In the genomic region with DNA sequence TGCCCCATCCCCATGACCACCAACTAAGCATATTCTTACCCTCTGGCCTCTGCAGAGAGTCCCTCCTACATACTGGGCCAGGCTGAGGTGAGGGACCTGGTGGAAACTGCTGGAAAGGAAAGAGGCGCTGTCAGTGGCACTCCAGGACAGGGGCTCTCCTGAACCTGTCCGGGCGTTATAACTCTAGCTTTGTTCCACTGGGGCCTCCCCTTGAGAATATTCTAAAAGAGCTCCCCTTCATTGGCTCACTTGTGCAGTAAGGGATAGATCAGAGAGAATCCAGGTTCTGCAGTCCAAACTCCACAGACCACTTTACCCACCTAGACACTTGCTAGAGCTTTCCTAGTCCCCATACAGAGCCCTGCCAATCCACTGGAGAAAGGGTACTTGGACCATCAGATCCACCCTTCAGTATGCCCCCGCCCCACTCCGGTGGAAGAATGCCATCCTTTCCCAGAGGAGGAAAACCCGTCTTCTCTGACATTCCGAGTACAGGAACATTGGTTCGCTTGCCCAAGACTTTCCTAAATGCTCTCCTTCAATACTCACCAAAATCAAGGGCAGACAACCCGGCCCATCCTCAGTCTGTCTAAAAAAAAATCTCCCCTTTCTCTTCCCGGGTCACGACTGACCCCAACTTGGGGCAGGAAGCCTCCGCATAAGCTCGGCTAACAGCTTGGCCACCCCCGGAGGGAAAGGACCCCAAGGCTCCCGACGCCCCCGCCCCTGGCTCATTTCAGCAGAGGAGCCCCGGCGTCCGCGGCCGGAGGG, we compare ENCODE assay signal across 8 mouse cellular contexts. TPM values are rescaled to one million over a fixed set of nuclear protein-coding genes. Genes with fewer than 3 reads are reported as not detected.
DNase-seq lines count a peak whose midpoint lies in the region; ATAC-seq and TF ChIP-seq lines count a peak whose summit lies in the region.

No protein-coding gene starts in this region.

- TF ChIP-seq CTCF in Patski (IDR thresholded peaks at IDR 0.05): no peak

- peak overlapping the region; percentile 34 to 40; a peak in 2 of 4 replicates for H3K27ac ChIP-seq in heart, embryonic 14.5 days (replicated peaks in 1 of 2; ENCODE audit: control insufficient read depth in 1 of 2, insufficient read depth in 1 of 2, low read depth in 2 of 2, low read length in 2 of 2)
- peak overlapping the region; percentile 75 for H3K27ac ChIP-seq in midbrain, embryonic 10.5 days (replicated peaks)

- H3K9ac ChIP-seq in heart, embryonic 14.5 days (ENCODE audit: low read length): peak overlapping the region; percentile 67

- ATAC-seq in Patski: peak; percentile 1
- no peak for ATAC-seq in heart, embryonic 14.5 days (ENCODE audit: insufficient number of reproducible peaks, insufficient read depth, low FRiP score, low read depth)

- no peaks in the 10 kb centered on the region for H3K36me3 ChIP-seq in heart, embryonic 14.5 days (ENCODE audit: control insufficient read depth, insufficient read depth, low read length)
- H3K36me3 ChIP-seq in midbrain, embryonic 10.5 days: no peaks in the 10 kb centered on the region

- CTCF ChIA-PET in Patski (lab: Charles Lee): no interaction called here

- in situ Hi-C loops in Patski (cut with MboI; ENCODE audit: low pct_unique_long_range_greater_than_20kb): no loop called here

- H3K4me3 ChIP-seq in heart, embryonic 14.5 days (ENCODE audit: control insufficient read depth in 1 of 2, insufficient read depth in 1 of 2, low read depth in 1 of 2, low read length in 2 of 2): peak overlapping the region; percentile 50 to 51
- H3K4me3 ChIP-seq in midbrain, embryonic 10.5 days: peak overlapping the region; percentile 66

- peak; percentile 24 to 50 for DNase-seq in left cerebral cortex, adult 18-20 months (ENCODE audit: low spot score in 2 of 2)
- no peak for DNase-seq in left cerebral cortex, postnatal 4 days
- no peak for DNase-seq in Patski (ENCODE audit: low read depth, low spot score)
- no peak for DNase-seq in midbrain, embryonic 10.5 days (ENCODE audit: low spot score)
- DNase-seq in spleen, postnatal 36 days (ENCODE audit: low spot score in 2 of 2): no peak
- no peak for DNase-seq in frontal cortex, postnatal 14 days (ENCODE audit: low spot score in 2 of 2)
- no peak for DNase-seq in yolk sac, embryonic 10.5 days (ENCODE audit: low spot score)

- 9% methylated on average over 22 of the region's 22 CpGs for WGBS in heart, embryonic 14.5 days
- WGBS in midbrain, embryonic 10.5 days: 9% methylated on average over 22 of the region's 22 CpGs

- H3K4me2 ChIP-seq in heart, embryonic 14.5 days (ENCODE audit: low read length): peak overlapping the region; percentile 81

- no peaks in the 10 kb centered on the region for H3K9me3 ChIP-seq in heart, embryonic 14.5 days (ENCODE audit: control insufficient read depth, low read length)
- H3K9me3 ChIP-seq in midbrain, embryonic 10.5 days (replicated peaks): no peaks in the 10 kb centered on the region

- intact Hi-C loops in left cerebral cortex, postnatal 4 days (cut with DNase I): no loop called here

- H3K27me3 ChIP-seq in Patski: no peaks in the 10 kb centered on the region
- peaks cover 51% of the 10 kb centered on the region for H3K27me3 ChIP-seq in heart, embryonic 14.5 days (ENCODE audit: control insufficient read depth, insufficient read depth, low read length)
- peaks cover 82% of the 10 kb centered on the region for H3K27me3 ChIP-seq in midbrain, embryonic 10.5 days (ENCODE audit: low read depth, poor library complexity, severe bottlenecking)

- peaks cover 0 to 12% of the 10 kb centered on the region in 2 experiments; a peak in 2 of 4 replicates for H3K4me1 ChIP-seq in heart, embryonic 14.5 days (ENCODE audit: control insufficient read depth in 2 of 2, insufficient read depth in 2 of 2, low read length in 2 of 2)
- peaks cover 42% of the 10 kb centered on the region for H3K4me1 ChIP-seq in midbrain, embryonic 10.5 days

- POLR2A ChIA-PET in Patski (lab: Charles Lee): interaction anchor here (0.5 to 2.0 kb wide), 2 partner anchors 9 to 47 kb away, joined by 5 to 6 read pairs; no protein-coding TSS in a partner anchor

RNA-seq across cellular contexts. Expression of a gene that starts 0.7 kb away (rescaled TPM):
- total RNA-seq in left cerebral cortex, adult 18-20 months (2021): 10 to 100 TPM; 12.8 to 15.7 TPM
- 10 to 100 TPM; 15.9 to 16.9 TPM for total RNA-seq in left cerebral cortex, postnatal 4 days (2021)
- polyA plus RNA-seq in Patski (2021): 32.0 TPM
- polyA plus RNA-seq in heart, embryonic 14.5 days (2014; fragmentation: Nextera tagmentation; extraction: Ambion mirVana): 6.7 and 7.6 TPM in 2 replicates
- polyA plus RNA-seq in midbrain, embryonic 10.5 days (2016; fragmentation: Nextera tagmentation; extraction: Ambion mirVana): 14.3 and 16.2 TPM in 2 replicates

RNA-seq across cellular contexts. Expression of a gene that starts 13.7 kb away (rescaled TPM):
- total RNA-seq in left cerebral cortex, adult 18-20 months (2021): not detected
- not detected for total RNA-seq in left cerebral cortex, postnatal 4 days (2021)
- polyA plus RNA-seq in Patski (2021): 0.03 TPM
- polyA plus RNA-seq in heart, embryonic 14.5 days (2014; fragmentation: Nextera tagmentation; extraction: Ambion mirVana): 0.15 TPM in 1 of 2 replicates, not detected in the other
- 0.35 and 0.41 TPM in 2 replicates for polyA plus RNA-seq in midbrain, embryonic 10.5 days (2016; fragmentation: Nextera tagmentation; extraction: Ambion mirVana)

RNA-seq across cellular contexts. Expression of a gene that starts 22.6 kb away (rescaled TPM):
- total RNA-seq in left cerebral cortex, adult 18-20 months (2021): 10 to 100 TPM; 42.8 to 44.5 TPM
- total RNA-seq in left cerebral cortex, postnatal 4 days (2021): 10 to 100 TPM; 31.4 to 33.7 TPM
- 47.4 TPM for polyA plus RNA-seq in Patski (2021)
- 39.2 and 41.3 TPM in 2 replicates for polyA plus RNA-seq in heart, embryonic 14.5 days (2014; fragmentation: Nextera tagmentation; extraction: Ambion mirVana)
- 59.2 and 63.2 TPM in 2 replicates for polyA plus RNA-seq in midbrain, embryonic 10.5 days (2016; fragmentation: Nextera tagmentation; extraction: Ambion mirVana)

RNA-seq across cellular contexts. Expression of a gene that starts 24.9 kb away (rescaled TPM):
- 1 to 10 TPM in 1 of 2 experiments, under 1 TPM in 1; 0.91 to 1.1 TPM for total RNA-seq in left cerebral cortex, adult 18-20 months (2021)
- total RNA-seq in left cerebral cortex, postnatal 4 days (2021): 1 to 10 TPM in 1 of 2 experiments, under 1 TPM in 1; 0.74 to 1.1 TPM
- 0.35 TPM for polyA plus RNA-seq in Patski (2021)
- polyA plus RNA-seq in heart, embryonic 14.5 days (2014; fragmentation: Nextera tagmentation; extraction: Ambion mirVana): 0.65 and 1.4 TPM in 2 replicates
- 0.31 and 0.56 TPM in 2 replicates for polyA plus RNA-seq in midbrain, embryonic 10.5 days (2016; fragmentation: Nextera tagmentation; extraction: Ambion mirVana)

RNA-seq across cellular contexts. Expression of a gene that starts 39.5 kb away (rescaled TPM):
- total RNA-seq in left cerebral cortex, adult 18-20 months (2021): 1 to 10 TPM in 1 of 2 experiments, under 1 TPM in 1; 0.77 to 1.4 TPM
- 1 to 10 TPM; 8.5 to 9.9 TPM for total RNA-seq in left cerebral cortex, postnatal 4 days (2021)
- polyA plus RNA-seq in Patski (2021): 21.8 TPM
- 13.5 and 16.2 TPM in 2 replicates for polyA plus RNA-seq in heart, embryonic 14.5 days (2014; fragmentation: Nextera tagmentation; extraction: Ambion mirVana)
- polyA plus RNA-seq in midbrain, embryonic 10.5 days (2016; fragmentation: Nextera tagmentation; extraction: Ambion mirVana): 47.4 and 54.4 TPM in 2 replicates

Comparison
In these comparisons a context has a peak if more than half of its experiments do, and no peak if none do; other contexts are left out.
1. DNase-seq: peak in left cerebral cortex, adult 18-20 months (2 of 2); none in left cerebral cortex, postnatal 4 days (single experiment), Patski (single experiment), midbrain, embryonic 10.5 days (single experiment), spleen, postnatal 36 days (0 of 2), frontal cortex, postnatal 14 days (0 of 2) and yolk sac, embryonic 10.5 days (single experiment).